Mouse (Mus musculus) hindbrain, embryonic 16.5 days (tissue): ENCODE data around the gene Slc27a1. TPM values are rescaled to one million over a fixed set of nuclear protein-coding genes. Genes with fewer than 3 reads are reported as not detected.

Experiments used
- ATAC-seq: fragments of 200-750 bp; cut with Nextera tagmentation; 2 replicates; pipeline ENCODE4 v1.8.0; 2017; ENCODE audit warnings: moderate TSS enrichment, moderate library complexity
- H3K27ac ChIP-seq: fragments of 300-500 bp; sonication (generic); 2 replicates; pipeline ENCODE4 v1.5.1; 2014; ENCODE audit warnings: low read depth, mild to moderate bottlenecking, control low read depth, low read length, moderate library complexity
- H3K27me3 ChIP-seq: fragments of 300-500 bp; sonication (generic); replicated peaks from 2 replicates; pipeline ENCODE4 v1.6.1; 2014; ENCODE audit warnings: low read length; ENCODE audit not compliant: control insufficient read depth, insufficient read depth
- H3K36me3 ChIP-seq: fragments of 300-500 bp; sonication (generic); 2 replicates; pipeline ENCODE4 v1.6.1; 2014; ENCODE audit warnings: mild to moderate bottlenecking, low read length, moderate library complexity, mixed read lengths; ENCODE audit not compliant: control insufficient read depth, insufficient read depth
- H3K4me1 ChIP-seq: fragments of 300-500 bp; sonication (generic); 2 replicates; pipeline ENCODE4 v1.6.1; 2014; ENCODE audit warnings: low read depth, low read length; ENCODE audit not compliant: control insufficient read depth, insufficient read depth
- H3K4me2 ChIP-seq: fragments of 300-500 bp; sonication (generic); 2 replicates; pipeline ENCODE4 v1.6.1; 2014; ENCODE audit warnings: mild to moderate bottlenecking, low read length, control low read depth, moderate library complexity
- H3K4me3 ChIP-seq: fragments of 300-500 bp; sonication (generic); 2 replicates; pipeline ENCODE4 v1.5.1; 2014; ENCODE audit warnings: mild to moderate bottlenecking, low read length, control low read depth, moderate library complexity
- H3K9ac ChIP-seq: fragments of 300-500 bp; sonication (generic); 2 replicates; pipeline ENCODE4 v1.6.1; 2014; ENCODE audit warnings: low read depth, mild to moderate bottlenecking, control low read depth, low read length, moderate library complexity
- H3K9me3 ChIP-seq: fragments of 300-500 bp; sonication (generic); 2 replicates; pipeline ENCODE4 v1.6.1; 2014; ENCODE audit warnings: mild to moderate bottlenecking, low read length, moderate library complexity; ENCODE audit not compliant: control insufficient read depth
- WGBS: fragments of 180-500 bp; shearing (Covaris S2); extraction: QIAGEN DNeasy Blood & Tissue Kit; methylation state at CpG from one replicate; pipeline ENCODE4 v1.1.7; 2014; 5-methylcytosine and 5-hydroxymethylcytosine counted together
- polyA plus RNA-seq: library from polyadenylated mRNA; unstranded; fragments of >200 nt; fragmentation: Nextera tagmentation; extraction: Ambion mirVana; gene quantifications from 2 replicates; pipeline ENCODE4 v1.2.1, GENCODE M21; 2015

Slc27a1 gene
- polyA plus RNA-seq, 1 experiment from 2014 or later: 107 TPM

DNA sequence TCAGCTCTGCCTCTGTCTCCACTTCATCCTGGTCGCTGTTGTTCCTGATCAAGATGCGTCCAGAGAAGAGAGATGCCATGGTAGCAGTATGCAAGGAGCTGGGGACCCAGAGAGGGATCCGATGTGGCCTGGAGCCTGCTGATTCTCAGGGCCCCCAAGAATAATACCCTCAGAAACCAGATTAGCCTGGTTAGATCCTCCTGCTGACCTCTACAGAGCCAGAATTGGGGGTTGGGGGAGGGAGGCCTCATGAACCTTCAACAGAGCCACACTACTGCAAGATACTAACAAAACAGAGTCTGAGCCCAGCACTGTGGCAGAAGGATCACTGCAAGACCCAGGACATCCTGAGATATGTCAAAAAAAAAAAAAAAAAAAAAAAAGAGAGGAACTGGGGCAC, 2.2 kb upstream of the Slc27a1 start, which contains the start of gene Nxnl1:
TSS of gene Nxnl1 (minus strand) at position 101 of the 400 bp plus-strand sequence.
- no peaks in the 10 kb centered on the region for H3K36me3 ChIP-seq
- peaks cover 20% of the 10 kb centered on the region for H3K4me1 ChIP-seq
- no peak within 1 kb of the TSS for H3K4me3 ChIP-seq
- peaks cover 2% of the 10 kb centered on the region; the same call in 1 of the 2 replicates for H3K9me3 ChIP-seq
- no peak within 1 kb of the TSS for H3K4me2 ChIP-seq
- no peak within 1 kb of the TSS for H3K27ac ChIP-seq
- H3K9ac ChIP-seq: no peak within 1 kb of the TSS
- peaks cover 22% of the 10 kb centered on the region for H3K27me3 ChIP-seq
- WGBS: 79% methylated on average over 3 of the region's 3 CpGs
- no peak for ATAC-seq

DNA sequence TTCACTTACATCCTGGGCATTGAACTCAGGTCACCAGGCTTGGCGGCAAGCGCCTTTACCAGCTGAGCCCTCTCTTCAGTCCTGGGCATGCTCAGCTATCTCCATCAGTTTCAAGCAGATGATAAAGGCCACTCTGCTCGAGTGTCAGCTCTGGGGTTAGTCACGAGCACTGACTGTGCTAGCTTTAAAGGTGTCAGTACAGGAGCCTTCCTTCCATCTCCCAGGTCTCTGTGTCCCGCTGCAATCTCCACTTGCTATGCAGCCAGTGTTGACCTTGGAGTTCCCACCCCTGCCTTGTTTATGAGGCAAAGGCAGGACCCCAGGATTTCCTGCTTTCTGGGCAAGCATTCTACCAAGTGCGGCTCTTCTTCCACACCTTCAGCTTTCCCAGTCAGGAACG, 1.1 kb upstream of the Slc27a1 start:
- Histone ChIP-seq H3K4me2 (no peak overlapping the region), H3K36me3 (no peaks in the 10 kb centered on the region), H3K4me1 (peaks cover 27% of the 10 kb centered on the region), H3K9ac (no peak overlapping the region), H3K27me3 (peaks cover 11% of the 10 kb centered on the region), H3K4me3 (no peak overlapping the region), H3K27ac (no peak overlapping the region), H3K9me3 (peaks cover 2% of the 10 kb centered on the region; the same call in 1 of the 2 replicates)
- ATAC-seq: no peak
- WGBS: 70% methylated on average over 7 of the region's 7 CpGs

DNA sequence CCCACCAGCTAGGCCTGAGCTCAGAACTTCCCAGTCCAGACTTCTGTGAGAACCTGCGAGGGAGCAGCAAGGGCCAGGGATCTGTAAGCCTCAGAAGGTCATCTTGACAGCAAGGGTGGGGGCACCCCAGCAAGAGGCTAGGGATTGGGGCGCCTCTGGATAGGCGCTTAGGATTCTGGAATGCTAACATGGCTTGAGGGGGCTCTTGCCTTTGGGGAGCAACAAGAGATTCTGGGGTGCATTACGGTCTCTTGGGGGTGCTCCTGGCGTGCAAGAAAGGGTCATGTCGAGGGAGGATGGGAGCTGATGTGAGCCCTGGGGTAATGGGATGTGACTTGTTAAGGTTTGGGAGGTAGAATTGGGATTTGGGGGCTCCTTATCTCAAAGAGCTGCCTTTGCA, 259 bp downstream of the Slc27a1 start:
- no peak for ATAC-seq
- H3K9me3 ChIP-seq: peaks cover 2% of the 10 kb centered on the region; the same call in 1 of the 2 replicates
- 16% methylated on average over 6 of the region's 6 CpGs for WGBS
- H3K27ac ChIP-seq: peak overlapping the region; percentile 90
- peak overlapping the region; percentile 68 for H3K4me3 ChIP-seq
- no peaks in the 10 kb centered on the region for H3K36me3 ChIP-seq
- H3K4me2 ChIP-seq: peak overlapping the region; percentile 69
- 0 out of 2 replicates have a peak, but pooled peaks cover 4% of the 10 kb centered on the region for H3K27me3 ChIP-seq
- H3K9ac ChIP-seq: peak overlapping the region; percentile 77
- peaks cover 32% of the 10 kb centered on the region for H3K4me1 ChIP-seq

DNA sequence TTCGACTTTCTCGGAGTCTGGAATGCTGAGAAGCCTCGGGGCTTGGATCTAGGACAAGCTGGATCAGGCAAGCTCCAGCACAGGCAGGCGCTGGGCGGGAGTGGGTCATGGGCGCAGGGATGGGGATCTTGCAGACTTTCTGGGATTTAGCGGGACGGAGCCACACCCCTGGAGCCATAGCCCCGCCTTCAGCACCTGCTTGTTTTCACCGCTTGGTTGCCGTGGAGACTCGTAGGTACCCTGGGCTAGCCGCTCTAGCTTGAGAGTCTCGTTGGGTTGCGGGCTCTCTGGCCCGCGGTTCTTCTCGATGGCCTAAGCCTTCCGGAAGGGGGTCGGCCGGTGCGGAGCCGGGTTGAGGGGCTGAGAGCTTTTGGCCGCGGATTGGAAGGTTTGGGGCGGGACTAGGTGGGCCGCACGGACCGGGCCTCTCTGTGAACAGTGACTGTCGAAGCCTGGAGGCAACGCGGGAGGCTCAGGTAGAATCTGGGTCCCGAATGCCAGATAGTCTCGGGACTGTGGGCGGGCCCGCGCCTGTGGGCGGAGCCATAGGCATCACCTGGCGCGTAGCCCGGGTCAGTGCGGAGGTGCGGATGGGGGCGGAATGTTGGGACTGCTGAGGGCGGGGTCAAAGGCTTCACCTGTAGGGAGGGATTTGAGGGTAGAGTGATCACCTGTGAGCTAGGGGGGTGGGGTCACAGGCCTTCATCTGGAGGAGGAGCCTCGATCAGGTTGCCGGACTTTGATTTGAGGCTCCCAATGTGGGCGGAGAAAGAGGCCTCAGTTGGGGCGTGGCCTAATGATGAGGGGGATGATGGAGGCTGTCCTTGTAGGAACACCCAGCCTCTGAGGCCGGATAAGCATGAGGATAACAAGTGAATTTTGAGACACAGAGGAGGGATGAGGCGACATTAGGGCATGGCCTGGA, 946 bp downstream of the Slc27a1 start:
- peak overlapping the region; percentile 69 for H3K4me2 ChIP-seq
- WGBS: under 1% methylated on average over 51 of the region's 51 CpGs
- H3K4me1 ChIP-seq: peaks cover 32% of the 10 kb centered on the region
- H3K27ac ChIP-seq: peak overlapping the region; percentile 90
- H3K9me3 ChIP-seq: no peaks in the 10 kb centered on the region
- no peaks in the 10 kb centered on the region for H3K36me3 ChIP-seq
- ATAC-seq: peak; percentile 83
- peak overlapping the region; percentile 77 for H3K9ac ChIP-seq
- peak overlapping the region; percentile 68 for H3K4me3 ChIP-seq
- H3K27me3 ChIP-seq: 0 out of 2 replicates have a peak, but pooled peaks cover 4% of the 10 kb centered on the region

DNA sequence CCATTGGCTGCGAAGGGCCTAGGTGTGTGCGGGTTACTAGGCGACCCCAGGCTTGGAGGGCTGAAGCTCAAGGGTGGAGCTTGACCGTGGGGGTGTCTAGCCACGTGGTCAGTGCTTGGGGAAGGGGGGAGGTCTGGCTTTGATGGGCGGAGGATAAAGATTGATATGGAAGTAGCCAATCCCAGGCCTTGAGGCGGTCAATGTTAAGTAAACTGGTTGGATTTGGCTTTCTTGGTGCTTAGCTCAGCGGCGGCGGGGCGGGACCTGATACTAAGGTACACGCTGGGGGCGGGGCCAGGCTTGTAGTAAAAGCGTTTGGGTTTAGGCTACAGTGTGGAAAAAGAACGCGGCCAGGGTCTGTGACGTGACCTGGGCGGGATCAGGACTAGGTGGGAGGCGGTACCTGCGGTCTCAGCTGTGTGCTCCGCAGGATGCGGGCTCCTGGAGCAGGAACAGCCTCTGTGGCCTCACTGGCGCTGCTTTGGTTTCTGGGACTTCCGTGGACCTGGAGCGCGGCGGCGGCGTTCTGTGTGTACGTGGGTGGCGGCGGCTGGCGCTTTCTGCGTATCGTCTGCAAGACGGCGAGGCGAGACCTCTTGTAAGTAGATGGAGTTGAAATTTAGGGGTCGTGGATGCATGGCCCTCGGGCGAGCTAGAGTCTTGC, 1.7 kb downstream of the Slc27a1 start:
- Histone ChIP-seq H3K9ac (peak overlapping the region; percentile 77), H3K27me3 (0 out of 2 replicates have a peak, but pooled peaks cover 3% of the 10 kb centered on the region), H3K4me1 (peaks cover 32% of the 10 kb centered on the region), H3K36me3 (no peaks in the 10 kb centered on the region), H3K27ac (peak overlapping the region; percentile 90), H3K4me3 (peak overlapping the region; percentile 68), H3K4me2 (peak overlapping the region; percentile 69), H3K9me3 (no peaks in the 10 kb centered on the region)
- ATAC-seq: peak; percentile 91
- 1% methylated on average over 41 of the region's 41 CpGs for WGBS

DNA sequence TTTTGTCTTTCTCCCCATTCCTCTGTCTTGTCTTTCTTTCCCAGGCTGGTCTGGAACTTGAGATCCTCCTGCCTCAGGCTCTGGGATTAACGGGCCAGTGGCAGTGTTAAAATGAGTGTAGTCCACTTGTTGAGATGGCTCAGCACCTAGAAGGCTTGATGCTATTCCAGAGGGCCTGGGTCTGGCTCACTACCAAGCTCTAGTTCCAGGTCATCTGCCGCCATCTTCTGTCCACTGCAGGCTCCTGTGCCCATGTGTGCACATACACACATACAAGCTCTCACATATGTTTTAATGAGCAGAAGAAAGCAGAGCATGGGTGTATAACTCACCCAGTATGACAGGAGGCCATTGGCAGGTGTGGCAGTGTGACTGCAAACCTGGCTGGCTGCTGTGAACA, 3.4 kb downstream of the Slc27a1 start:
- Histone ChIP-seq H3K27ac (peak overlapping the region; percentile 70), H3K4me1 (peaks cover 32% of the 10 kb centered on the region), H3K9me3 (no peaks in the 10 kb centered on the region), H3K27me3 (no peaks in the 10 kb centered on the region), H3K9ac (no peak overlapping the region), H3K36me3 (no peaks in the 10 kb centered on the region), H3K4me2 (peak overlapping the region; percentile 69), H3K4me3 (peak overlapping the region; percentile 2; the same call in 1 of the 2 replicates)
- ATAC-seq: no peak
- 83% methylated on average over 2 of the region's 2 CpGs for WGBS

DNA sequence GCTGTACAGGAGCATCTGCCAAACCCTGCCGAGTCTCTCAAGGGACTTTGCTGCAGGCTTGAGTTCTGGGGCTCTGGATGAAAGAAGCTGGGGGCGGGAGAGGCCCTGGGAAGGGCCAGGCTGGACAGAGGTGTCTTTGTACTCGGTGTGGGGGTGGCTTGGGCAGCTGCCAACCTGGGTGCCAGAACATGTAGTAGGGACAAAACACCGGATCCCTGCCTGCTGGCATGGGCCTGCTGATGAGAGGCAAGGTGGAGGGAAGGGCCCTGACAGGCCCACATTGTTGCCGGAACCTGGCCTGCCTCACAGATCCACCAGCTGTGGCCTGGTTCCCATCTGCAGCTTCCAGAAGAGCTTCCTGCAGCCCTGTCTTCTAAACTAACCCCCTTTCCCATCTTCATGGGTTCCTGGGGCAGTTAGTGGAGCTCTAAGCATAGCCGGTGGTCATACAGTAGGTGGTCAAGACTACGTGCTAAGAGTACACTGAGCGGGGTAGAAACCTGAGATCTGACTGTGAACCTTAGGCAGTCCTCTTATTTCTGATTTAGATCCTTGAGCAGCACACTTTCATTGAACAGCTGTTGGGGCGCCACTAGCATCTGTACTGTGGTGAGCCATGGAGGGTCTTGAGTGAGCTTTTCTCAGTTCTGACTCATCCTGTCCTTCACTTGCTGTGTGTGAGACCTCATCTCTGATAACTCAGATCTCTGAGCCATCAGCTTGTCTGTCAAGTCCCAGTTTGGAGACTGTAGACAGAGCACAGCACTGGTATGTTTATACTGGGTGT, 4.4 kb downstream of the Slc27a1 start:
- peak overlapping the region; percentile 22; the same call in 1 of the 2 replicates for H3K9ac ChIP-seq
- peak overlapping the region; percentile 9; the same call in 1 of the 2 replicates for H3K4me2 ChIP-seq
- H3K9me3 ChIP-seq: no peaks in the 10 kb centered on the region
- H3K27me3 ChIP-seq: no peaks in the 10 kb centered on the region
- ATAC-seq: peak; percentile 2; the same call in 1 of the 2 replicates
- no peaks in the 10 kb centered on the region for H3K36me3 ChIP-seq
- H3K4me3 ChIP-seq: no peak overlapping the region; the same call in 1 of the 2 replicates
- H3K27ac ChIP-seq: peak overlapping the region; percentile 70
- 60% methylated on average over 9 of the region's 9 CpGs for WGBS
- H3K4me1 ChIP-seq: peaks cover 32% of the 10 kb centered on the region

DNA sequence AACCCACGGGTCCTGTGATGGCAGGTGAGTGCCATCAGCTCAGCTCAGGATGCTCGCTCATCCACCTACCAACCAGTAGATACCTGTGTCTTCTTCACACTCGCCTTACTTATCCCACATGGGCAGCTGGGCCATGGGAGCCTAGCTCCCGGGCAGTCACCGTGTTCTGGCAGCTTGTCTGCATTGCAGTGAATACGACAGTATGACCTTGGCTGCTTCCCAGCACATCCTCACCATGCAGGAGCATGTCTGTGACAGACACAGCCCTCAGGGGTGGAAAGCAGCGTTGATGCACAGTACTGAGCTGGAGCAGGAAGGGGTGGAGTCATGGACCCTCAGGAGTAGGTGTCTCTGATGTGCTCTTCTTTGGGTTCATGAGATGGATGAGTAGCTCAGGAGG, 5.7 kb downstream of the Slc27a1 start:
- H3K9me3 ChIP-seq: no peaks in the 10 kb centered on the region
- 71% methylated on average over 7 of the region's 7 CpGs for WGBS
- H3K9ac ChIP-seq: no peak overlapping the region
- ATAC-seq: no peak
- no peak overlapping the region for H3K4me2 ChIP-seq
- H3K4me1 ChIP-seq: peaks cover 21% of the 10 kb centered on the region
- H3K27me3 ChIP-seq: no peaks in the 10 kb centered on the region
- no peak overlapping the region for H3K4me3 ChIP-seq
- H3K27ac ChIP-seq: no peak overlapping the region
- no peaks in the 10 kb centered on the region for H3K36me3 ChIP-seq
